Mouse (Mus musculus) heart, embryonic 11.5 days (tissue): Measurements from ENCODE around the gene Gm20905. TPM values are rescaled to one million over a fixed set of nuclear protein-coding genes. Genes with fewer than 3 reads are reported as not detected.
"Not testable (repeated sequence)": the region's sequence is repeated elsewhere in the genome, so short reads cannot be mapped to it uniquely, and the experiment has no call there.

Experiments
- ATAC-seq: fragments of 200-750 bp; cut with Nextera tagmentation; replicated peaks from 2 replicates; pipeline ENCODE4 v1.8.0; 2017; ENCODE audit warnings: moderate library complexity; ENCODE audit not compliant: insufficient number of reproducible peaks, low FRiP score, low TSS enrichment
- H3K27ac ChIP-seq: fragments of 300-500 bp; sonication (generic); 2 replicates; pipeline ENCODE4 v1.5.1; 2014; ENCODE audit warnings: mild to moderate bottlenecking, low read depth, low read length
- H3K27me3 ChIP-seq: fragments of 300-500 bp; sonication (generic); 2 replicates; pipeline ENCODE4 v1.6.1; 2014; ENCODE audit warnings: mild to moderate bottlenecking, low read length, mixed read lengths; ENCODE audit not compliant: control insufficient read depth, insufficient read depth
- H3K36me3 ChIP-seq: fragments of 300-500 bp; sonication (generic); 2 replicates; pipeline ENCODE4 v1.6.1; 2014; ENCODE audit warnings: mild to moderate bottlenecking, low read length, moderate library complexity, mixed read lengths; ENCODE audit not compliant: control insufficient read depth, insufficient read depth
- H3K4me1 ChIP-seq: fragments of 300-500 bp; sonication (generic); 2 replicates; pipeline ENCODE4 v1.6.1; 2014; ENCODE audit warnings: low read length; ENCODE audit not compliant: control insufficient read depth, insufficient read depth
- H3K4me2 ChIP-seq: fragments of 300-500 bp; sonication (generic); 2 replicates; pipeline ENCODE4 v1.6.1; 2014; ENCODE audit warnings: mild to moderate bottlenecking, moderate library complexity
- H3K4me3 ChIP-seq: fragments of 300-500 bp; sonication (generic); 2 replicates; pipeline ENCODE4 v1.5.1; 2014; ENCODE audit warnings: low read depth, low read length
- H3K9ac ChIP-seq: fragments of 300-500 bp; sonication (generic); 2 replicates; pipeline ENCODE4 v1.6.1; 2014; ENCODE audit warnings: mild to moderate bottlenecking, low read depth, low read length, moderate library complexity
- H3K9me3 ChIP-seq: fragments of 300-500 bp; sonication (generic); replicated peaks from 2 replicates; pipeline ENCODE4 v1.6.1; 2016; ENCODE audit warnings: low read length; ENCODE audit not compliant: control insufficient read depth
- WGBS: fragments of 180-500 bp; shearing (Covaris S2); extraction: QIAGEN DNeasy Blood & Tissue Kit; methylation state at CpG from one replicate; pipeline ENCODE4 v1.1.7; 2014; ENCODE audit not compliant: insufficient replicate concordance; 5-methylcytosine and 5-hydroxymethylcytosine counted together
- polyA plus RNA-seq: library from polyadenylated mRNA; unstranded; fragments of >200 nt; fragmentation: Nextera tagmentation; extraction: Ambion mirVana; gene quantifications from 2 replicates; pipeline ENCODE4 v1.2.1, GENCODE M21; 2014

Gene Gm20905
- polyA plus RNA-seq: not detected in 2 replicates

DNA sequence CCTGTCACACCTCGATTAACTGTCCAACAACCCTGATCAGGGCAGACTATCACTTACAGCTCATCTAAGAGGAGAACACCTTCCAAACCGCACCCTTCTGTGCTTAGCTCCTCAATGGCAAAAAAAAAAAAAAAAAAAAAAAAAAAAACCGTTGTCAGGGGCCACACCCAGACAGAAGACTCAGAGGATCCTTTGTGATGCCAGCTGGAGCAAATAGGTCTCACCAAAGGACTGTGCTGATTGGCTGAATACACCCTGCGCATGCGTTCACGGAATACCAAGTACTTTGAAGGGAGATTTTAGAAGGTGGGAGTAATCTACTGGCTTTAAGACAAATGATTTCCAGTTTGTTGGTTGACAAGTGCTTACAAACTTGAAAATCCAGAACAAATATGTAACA lies at the start of gene Gm20905:
Gene Gm20905, minus strand, starts transcription at position 101 of the 400 bp plus-strand sequence.
- H3K9ac ChIP-seq, H3K4me3 ChIP-seq, H3K27ac ChIP-seq, ATAC-seq, H3K9me3 ChIP-seq, H3K36me3 ChIP-seq, H3K4me2 ChIP-seq, H3K4me1 ChIP-seq, H3K27me3 ChIP-seq: not testable (repeated sequence)
- no CpG with 5 or more reads among the region's 6 CpGs for WGBS
